Mouse (Mus musculus): Measurements from ENCODE around the gene Wrnip1.
"Not testable (repeated sequence)": the region's sequence is repeated elsewhere in the genome, so short reads cannot be mapped to it uniquely, and the experiment has no call there.

Wrnip1 gene

DNA sequence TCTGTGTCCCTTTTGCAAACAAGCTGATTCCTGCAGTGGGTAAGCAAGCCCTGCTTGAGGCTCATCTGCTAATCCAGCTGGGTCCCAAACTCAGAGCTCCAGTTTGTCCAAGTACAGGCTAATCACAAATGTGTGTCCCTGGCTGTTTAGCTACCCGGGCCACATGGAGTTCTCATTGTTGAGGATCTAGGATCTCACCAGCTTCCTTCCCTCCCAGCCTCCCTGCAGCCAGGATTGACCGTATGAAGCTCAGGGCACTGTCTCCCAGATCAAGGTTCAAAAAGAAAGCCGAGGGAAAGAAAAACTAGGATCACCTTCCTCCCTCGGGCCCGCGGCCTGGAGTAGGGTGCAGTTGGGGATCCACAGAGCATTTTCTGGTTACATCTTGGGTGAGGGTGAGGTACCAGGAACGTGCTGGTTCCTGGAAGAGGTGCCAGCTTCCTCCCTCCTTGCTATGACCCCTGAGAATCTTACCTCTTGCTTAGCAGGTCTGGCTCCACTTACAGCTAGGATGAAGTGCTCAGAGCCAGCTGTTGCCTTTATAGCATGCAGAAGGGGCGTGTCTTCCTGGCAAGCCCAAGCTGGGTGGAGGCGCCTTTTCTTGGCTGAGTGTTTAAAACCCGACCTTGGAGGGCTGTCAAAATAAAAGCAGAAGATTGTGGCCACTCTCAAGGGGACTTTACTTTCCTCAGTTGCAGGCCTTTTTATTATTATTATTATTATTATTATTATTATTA is 49.0 kb downstream of the Wrnip1 start, which contains the start of gene Serpinb1a:
Serpinb1a (minus strand) TSS at position 518 of the 737 bp plus-strand sequence.
- no peak for DNase-seq (ENCODE audit: low read depth, low spot score)

DNA sequence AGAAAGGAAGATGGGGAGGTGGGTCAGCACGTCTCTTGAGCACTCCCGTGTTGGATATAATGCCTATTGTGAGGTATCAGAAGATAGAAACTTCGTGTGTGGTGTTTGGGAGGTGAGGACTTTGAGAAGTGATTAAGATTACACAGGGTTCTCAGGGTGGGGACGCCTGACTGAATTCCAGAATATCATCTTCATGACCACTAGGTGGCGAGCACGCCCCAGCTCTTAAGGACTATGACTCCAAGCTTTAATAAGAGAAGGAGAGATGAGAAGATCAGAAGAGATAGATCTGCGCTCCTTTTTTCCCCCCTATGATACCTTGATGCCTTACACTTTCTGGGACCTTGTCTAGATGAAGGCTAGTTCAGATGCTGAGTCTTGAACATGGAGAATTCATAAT is 50.1 kb downstream of the Wrnip1 start:
- DNase-seq (ENCODE audit: low read depth, low spot score), result peak; percentile 25

DNA sequence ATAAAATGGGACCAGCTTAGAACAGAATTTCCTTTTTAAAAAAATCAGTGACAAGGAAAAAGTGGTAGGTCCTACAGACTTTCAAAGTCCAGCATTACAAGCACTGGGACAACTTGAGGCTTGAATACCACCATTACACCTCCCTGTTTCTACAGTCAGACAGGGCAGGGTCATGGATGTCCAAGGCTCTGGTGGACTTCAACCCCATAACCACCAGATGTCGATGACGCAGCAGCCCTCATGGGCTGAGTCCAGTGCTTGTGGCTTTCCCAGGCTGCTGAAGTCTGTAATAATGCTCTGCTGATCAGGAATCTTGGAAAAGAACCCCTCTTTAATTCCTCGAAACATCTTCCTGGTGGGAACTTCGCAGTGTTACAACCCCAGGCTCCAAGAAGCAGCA is 50.7 kb downstream of the Wrnip1 start:
- DNase-seq (ENCODE audit: low read depth, low spot score), result no peak

DNA sequence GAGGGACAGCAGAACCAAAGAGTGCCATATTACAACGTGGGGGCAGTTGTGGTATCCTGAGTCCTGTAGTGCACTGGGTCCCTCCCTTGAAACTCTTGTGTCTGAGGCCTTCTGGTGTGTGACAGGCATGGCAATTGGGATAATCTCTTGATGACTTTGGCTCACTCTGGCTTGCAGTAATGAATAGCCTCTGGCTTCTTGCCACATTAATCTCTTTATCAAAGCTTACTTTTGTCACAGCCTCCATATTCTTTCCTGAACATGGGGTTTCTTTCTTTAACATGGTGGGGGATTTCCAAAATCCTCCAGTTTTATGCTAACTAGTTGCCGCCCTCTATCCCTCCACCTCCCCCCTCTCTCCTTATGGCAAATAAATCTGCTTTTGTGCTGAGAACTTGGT is 51.2 kb downstream of the Wrnip1 start:
- DNase-seq (ENCODE audit: low read depth, low spot score), result no peak

DNA sequence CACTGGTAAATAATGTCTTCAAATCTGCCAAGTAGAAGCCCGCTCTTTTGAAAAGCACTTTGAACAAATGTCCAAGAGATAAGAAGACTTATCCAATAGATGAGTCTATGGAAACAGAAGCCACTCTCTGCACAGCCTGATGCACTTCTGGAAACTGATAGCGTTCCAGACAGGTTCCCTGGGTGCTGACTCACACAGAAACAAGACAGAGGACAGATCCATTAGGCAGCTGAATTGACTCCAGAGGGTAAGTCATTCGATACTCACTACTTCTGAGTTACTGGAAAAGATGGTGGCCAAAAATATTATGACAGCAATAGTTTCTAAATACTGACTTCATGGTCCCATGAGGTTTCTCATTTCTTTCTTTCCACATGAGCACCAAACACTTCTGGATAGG is 59.0 kb downstream of the Wrnip1 start:
- DNase-seq (ENCODE audit: low read depth, low spot score), result no peak

DNA sequence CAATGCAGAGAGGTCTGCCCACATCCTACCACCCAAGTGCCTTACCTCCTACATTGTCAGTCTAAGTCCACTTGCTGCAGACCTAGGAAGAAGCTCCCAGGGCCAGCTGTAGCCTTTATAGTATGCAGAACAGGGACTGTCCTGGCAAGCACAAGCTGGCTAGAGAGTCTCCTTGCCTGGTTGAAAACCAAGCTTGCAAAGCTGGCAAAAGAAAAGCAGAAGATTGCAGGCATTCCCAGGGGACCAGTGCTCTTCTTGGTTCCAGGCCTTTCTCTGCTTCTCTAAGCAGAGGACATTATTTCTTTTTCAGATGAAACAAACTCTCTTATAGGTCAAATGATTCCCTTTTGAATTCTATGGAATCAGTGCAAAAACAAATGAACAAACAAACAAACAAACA is 61.6 kb downstream of the Wrnip1 start:
- DNase-seq (ENCODE audit: low read depth, low spot score), result no peak

DNA sequence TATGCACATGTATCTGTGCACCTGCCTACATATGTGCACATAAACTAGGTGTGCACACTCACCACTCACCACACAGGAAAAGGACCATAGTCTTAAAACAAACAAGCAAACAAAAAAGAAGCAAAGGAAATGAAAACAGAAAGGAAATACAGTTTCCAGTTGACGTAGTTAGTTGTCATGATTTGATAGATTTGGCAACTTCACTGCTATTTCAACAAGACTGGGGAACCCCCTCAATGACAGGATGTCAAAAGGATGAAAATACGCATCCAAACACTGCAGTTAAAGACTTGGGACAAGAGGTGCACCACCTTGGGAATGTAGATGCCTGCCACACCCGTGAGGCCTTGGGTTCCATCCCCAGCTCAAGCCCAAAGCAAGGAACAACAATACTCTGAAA is 62.7 kb downstream of the Wrnip1 start:
- DNase-seq (ENCODE audit: low read depth, low spot score), result not testable (repeated sequence)

DNA sequence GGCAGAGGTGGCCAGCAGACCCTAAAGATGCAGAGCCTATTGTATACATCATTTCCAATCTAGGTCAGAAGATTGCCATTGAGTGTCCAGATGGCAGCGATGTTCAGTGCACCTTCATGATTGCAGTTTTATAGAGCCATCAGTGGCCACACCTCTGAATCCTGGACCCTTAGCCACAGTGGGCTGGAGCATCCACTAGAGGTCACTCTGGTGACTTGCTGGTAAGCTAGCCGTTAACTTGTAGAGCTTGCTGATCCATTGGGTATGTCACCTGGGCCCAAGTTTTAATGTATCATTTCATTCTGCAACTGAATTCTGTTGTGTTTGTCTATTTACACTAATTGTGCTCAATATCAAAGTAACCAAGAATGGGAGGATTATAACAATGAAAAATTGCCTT is 63.8 kb downstream of the Wrnip1 start:
- DNase-seq (ENCODE audit: low read depth, low spot score), result no peak

DNA sequence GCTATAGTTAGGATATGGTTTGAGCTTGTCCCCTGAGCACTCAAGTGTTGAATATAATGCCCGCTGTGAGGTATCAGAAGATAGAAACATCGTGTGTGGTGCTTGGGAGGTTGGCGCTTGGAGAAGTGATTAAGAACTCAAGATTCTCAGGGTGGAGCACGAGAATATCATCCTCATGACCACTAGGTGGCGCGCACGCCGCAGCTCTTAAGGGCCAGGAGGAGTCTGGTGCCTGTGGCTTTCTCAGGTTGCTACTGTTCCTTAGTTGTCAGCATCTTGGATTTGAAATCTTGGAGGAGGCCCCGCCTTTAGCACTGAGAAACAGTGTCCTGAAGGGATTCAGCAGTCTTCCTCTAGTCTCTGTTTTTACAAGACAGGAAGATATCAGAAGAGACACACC is 64.6 kb downstream of the Wrnip1 start:
- peak; percentile 16 for DNase-seq (ENCODE audit: low read depth, low spot score)

DNA sequence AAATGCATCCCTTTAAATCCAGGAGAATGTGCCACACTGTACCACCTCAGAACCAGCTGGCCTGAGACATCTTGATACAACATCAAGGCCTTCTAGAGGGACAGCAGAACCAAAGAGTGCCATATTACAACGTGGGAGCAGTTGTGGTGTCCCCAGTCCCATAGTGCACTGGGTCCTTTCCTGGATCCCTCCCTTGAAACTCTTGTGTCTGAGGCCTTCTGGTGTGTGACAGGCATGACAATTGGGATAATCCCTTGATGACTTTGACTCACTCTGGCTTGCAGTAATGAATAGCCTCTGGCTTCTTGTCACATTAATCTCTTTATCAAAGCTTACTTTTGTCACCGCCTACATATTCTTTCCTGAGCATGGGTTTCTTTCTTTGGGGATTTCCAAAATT is 65.2 kb downstream of the Wrnip1 start:
- no peak for DNase-seq (ENCODE audit: low read depth, low spot score)

DNA sequence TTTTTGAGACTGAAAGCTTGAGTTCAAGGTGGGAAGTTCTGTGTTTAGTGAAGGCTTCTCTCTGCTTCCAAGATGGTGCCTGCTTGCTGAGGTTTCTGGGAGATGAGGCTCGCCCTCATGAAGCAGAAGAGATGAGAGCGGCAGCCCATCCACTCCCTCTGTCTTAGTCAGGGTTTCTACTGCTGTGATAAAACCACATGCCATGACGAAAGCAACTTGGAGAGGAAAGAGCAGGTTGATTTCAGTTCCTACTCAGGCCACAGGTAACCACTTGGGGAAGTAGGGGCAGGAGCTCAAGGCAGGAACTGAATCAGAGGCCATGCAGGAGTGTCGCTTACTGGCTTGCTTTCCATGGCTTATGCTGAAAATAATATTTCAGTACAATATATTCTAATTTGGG is 66.4 kb downstream of the Wrnip1 start:
- not testable (repeated sequence) for DNase-seq (ENCODE audit: low read depth, low spot score)

DNA sequence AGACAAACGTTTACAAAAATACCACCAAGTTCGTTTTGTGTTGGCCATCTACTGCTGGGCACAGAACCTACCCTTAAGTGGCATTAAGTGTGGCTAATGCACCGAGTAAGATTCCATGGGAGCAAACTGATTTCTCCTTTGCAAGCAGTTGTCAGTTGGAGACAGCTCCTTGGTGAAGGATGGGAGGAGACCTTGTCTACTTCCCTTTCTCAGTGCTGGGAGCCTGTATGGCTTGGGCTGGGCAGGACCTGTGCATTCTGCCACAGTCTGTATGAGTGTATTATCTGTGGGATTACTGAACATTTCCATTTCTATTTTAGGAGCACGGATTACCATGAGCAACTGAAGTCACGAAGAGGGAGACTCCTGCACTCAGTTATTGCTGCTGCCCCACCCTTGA is 67.0 kb downstream of the Wrnip1 start:
- DNase-seq (ENCODE audit: low read depth, low spot score), result no peak

Measured in retina, adult 2 months (tissue).